Mouse (Mus musculus) forebrain, embryonic 13.5 days (tissue): ENCODE measurements around the gene Ergic1. TPM values are rescaled to one million over a fixed set of nuclear protein-coding genes. Genes with fewer than 3 reads are reported as not detected.

Source experiments
- ATAC-seq: fragments of 200-750 bp; cut with Nextera tagmentation; 2 replicates; pipeline ENCODE4 v1.8.0; 2017
- H3K27ac ChIP-seq: fragments of 300-500 bp; sonication (generic); 2 replicates; pipeline ENCODE4 v1.5.1; 2015; ENCODE audit warnings: inconsistent platforms, mild to moderate bottlenecking, moderate library complexity
- H3K27me3 ChIP-seq: fragments of 300-500 bp; sonication (generic); 2 replicates; pipeline ENCODE4 v1.6.1; 2015; ENCODE audit warnings: mild to moderate bottlenecking, inconsistent platforms
- H3K36me3 ChIP-seq: fragments of 300-500 bp; sonication (generic); 2 replicates; pipeline ENCODE4 v1.6.1; 2015; ENCODE audit warnings: mild to moderate bottlenecking, inconsistent platforms; ENCODE audit not compliant: poor library complexity, severe bottlenecking
- H3K4me1 ChIP-seq: fragments of 300-500 bp; sonication (generic); 2 replicates; pipeline ENCODE4 v1.6.1; 2015; ENCODE audit warnings: inconsistent platforms
- H3K4me2 ChIP-seq: fragments of 300-500 bp; sonication (generic); 2 replicates; pipeline ENCODE4 v1.6.1; 2015; ENCODE audit warnings: inconsistent platforms, mild to moderate bottlenecking, moderate library complexity
- H3K4me3 ChIP-seq: fragments of 300-500 bp; sonication (generic); 2 replicates; pipeline ENCODE4 v1.5.1; 2015; ENCODE audit warnings: mild to moderate bottlenecking, inconsistent platforms
- H3K9ac ChIP-seq: fragments of 300-500 bp; sonication (generic); 2 replicates; pipeline ENCODE4 v1.6.1; 2015; ENCODE audit warnings: mild to moderate bottlenecking, inconsistent platforms
- H3K9me3 ChIP-seq: fragments of 300-500 bp; sonication (generic); replicated peaks from 2 replicates; pipeline ENCODE4 v1.6.1; 2016; ENCODE audit warnings: inconsistent platforms
- WGBS: fragments of 180-500 bp; shearing (Covaris S2); methylation state at CpG from one replicate; pipeline ENCODE4 v1.1.7; 2015; 5-methylcytosine and 5-hydroxymethylcytosine counted together
- polyA plus RNA-seq: library from polyadenylated mRNA; unstranded; fragments of >200 nt; fragmentation: Nextera tagmentation; extraction: Ambion mirVana; gene quantifications from 2 replicates; pipeline ENCODE4 v1.2.1, GENCODE M21; 2015

Ergic1 gene
- polyA plus RNA-seq, 1 experiment from 2014 or later: 95.9 TPM

DNA sequence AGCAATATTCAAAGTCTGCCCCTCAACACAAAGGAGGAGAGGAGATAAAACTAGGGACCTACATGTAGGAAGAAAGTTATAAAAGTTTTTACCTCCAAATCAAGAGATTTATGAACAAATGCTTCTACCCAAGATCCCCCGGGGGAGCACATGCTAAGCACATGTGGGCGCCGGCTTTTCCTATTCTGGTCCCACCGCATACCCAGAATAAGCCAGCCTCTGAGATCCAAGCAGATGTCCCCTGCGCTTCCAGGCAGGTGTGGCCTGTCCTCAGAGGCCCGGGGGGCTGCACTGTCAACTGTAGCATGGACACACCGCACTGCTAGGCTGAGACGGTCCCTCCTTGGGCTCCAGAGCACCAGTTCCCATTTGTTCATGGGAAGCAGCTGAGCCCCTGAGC lies 82.2 kb downstream of the Ergic1 start:
- Histone ChIP-seq H3K27me3 (no peaks in the 10 kb centered on the region), H3K4me2 (no peak overlapping the region), H3K9me3 (no peaks in the 10 kb centered on the region), H3K9ac (no peak overlapping the region), H3K36me3 (peaks cover 98% of the 10 kb centered on the region), H3K4me3 (no peak overlapping the region), H3K27ac (no peak overlapping the region), H3K4me1 (peaks cover 18% of the 10 kb centered on the region)
- 97% methylated on average over 8 of the region's 8 CpGs for WGBS
- no peak for ATAC-seq

GRCm38 (mm10) chr17:26643993-26644392 lies 82.7 kb downstream of the Ergic1 start:
- 92% methylated on average over 2 of the region's 2 CpGs for WGBS
- H3K4me3 ChIP-seq: no peak overlapping the region
- peak overlapping the region; percentile 75 for H3K27ac ChIP-seq
- H3K27me3 ChIP-seq: no peaks in the 10 kb centered on the region
- no peak overlapping the region for H3K9ac ChIP-seq
- H3K36me3 ChIP-seq: peaks cover 98% of the 10 kb centered on the region
- ATAC-seq: no peak
- peaks cover 18% of the 10 kb centered on the region for H3K4me1 ChIP-seq
- no peaks in the 10 kb centered on the region for H3K9me3 ChIP-seq
- no peak overlapping the region for H3K4me2 ChIP-seq

DNA sequence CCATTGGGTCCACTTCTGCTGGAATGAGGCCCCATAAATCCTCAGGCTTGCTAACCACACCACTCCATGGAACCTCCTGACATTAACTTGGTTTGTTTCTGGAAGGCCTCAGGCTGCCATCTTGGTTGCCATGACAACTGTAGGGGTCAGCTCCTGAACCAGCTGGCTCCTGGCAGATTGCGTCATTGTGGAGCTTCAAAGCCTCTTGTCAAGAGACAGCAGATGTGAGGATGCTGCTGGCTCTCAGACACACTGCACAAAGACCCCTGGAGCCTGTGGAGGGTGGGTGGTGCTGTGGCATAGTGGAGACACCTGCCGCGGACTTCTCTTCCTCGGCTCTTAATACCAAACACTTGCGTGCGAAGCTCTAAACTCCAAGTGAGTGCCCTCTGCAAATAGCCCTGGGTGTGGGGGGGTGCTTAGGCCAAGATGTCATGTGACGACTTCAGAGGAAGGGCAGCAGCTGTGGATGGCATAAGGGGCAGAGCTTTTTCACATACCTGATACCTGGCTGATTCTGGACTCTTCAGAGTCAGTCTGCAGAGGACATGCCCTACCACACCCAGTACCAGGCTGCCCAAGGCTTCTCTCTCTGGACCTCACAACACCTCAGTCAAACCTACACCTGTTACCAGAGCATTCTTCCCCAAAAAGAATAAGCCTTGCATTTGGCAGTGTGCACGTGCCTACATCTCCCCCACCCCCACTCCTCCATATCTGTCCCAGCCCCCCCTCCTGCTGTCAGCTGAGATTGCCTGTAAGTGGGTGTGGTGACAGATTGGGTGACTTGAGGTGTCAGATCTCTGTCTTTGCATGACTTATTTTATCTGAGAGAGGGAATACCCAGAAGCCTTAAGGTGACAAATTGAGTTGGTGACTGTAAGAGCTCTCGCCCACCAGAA lies 83.5 kb downstream of the Ergic1 start:
- peak; percentile 63 for ATAC-seq
- H3K36me3 ChIP-seq: peaks cover 98% of the 10 kb centered on the region
- H3K9ac ChIP-seq: no peak overlapping the region

DNA sequence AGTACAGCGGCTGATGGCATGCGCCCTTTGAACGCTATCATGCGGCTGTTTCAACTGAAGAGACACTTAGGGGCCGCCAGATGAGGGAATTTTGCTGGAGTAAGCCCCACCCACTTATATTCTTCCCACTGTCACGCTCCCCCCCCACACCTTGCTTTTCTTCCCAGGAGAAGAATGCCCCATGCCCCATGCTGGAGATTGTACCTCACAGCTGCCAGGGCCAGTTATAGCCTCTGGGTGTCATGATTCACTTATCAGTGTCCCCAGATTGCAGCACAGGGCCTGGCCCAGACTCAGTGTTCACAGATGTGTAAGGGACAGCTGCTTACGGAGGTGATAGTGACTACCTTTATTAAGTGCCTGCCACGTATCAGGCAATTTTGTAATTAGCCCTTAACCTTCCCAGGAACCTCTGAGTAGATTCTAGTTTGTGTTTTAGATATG lies 84.1 kb downstream of the Ergic1 start:
- Histone ChIP-seq H3K27me3 (no peaks in the 10 kb centered on the region), H3K4me3 (no peak overlapping the region), H3K9ac (no peak overlapping the region), H3K36me3 (peaks cover 95% of the 10 kb centered on the region), H3K4me2 (no peak overlapping the region), H3K27ac (peak overlapping the region; percentile 75; the same call in 1 of the 2 replicates), H3K9me3 (no peaks in the 10 kb centered on the region), H3K4me1 (peaks cover 18% of the 10 kb centered on the region)
- 91% methylated on average over 8 of the region's 8 CpGs for WGBS
- ATAC-seq: no peak

More for the DNA sequence above, 83.5 kb downstream of the Ergic1 start:
- H3K4me2 ChIP-seq: peak overlapping the region; percentile 5; the same call in 1 of the 2 replicates
- H3K4me3 ChIP-seq: no peak overlapping the region
- H3K27ac ChIP-seq: peak overlapping the region; percentile 75
- peaks cover 18% of the 10 kb centered on the region for H3K4me1 ChIP-seq
- no peaks in the 10 kb centered on the region for H3K9me3 ChIP-seq
- WGBS: 49% methylated on average over 9 of the region's 9 CpGs
- no peaks in the 10 kb centered on the region for H3K27me3 ChIP-seq

DNA sequence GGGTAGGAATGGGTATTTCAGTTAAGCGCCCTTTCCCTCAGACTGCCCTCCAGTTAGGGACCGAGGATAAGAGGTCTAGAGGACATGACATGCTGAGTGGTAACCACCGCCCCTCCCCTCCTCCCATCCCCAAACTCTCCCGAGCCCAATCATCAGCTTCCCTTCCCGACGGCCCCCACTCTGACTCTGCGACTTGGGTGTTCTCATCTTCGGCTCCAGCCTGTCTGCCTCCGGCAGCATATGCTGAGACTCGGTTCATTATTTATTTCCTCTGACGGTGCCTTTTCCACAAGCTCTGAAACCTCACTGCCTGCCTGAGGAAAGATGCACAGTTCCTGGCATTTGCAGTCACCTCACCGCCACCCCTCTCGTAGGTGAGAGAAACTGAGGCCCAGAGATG lies 86.0 kb downstream of the Ergic1 start:
- no peaks in the 10 kb centered on the region for H3K27me3 ChIP-seq
- H3K4me3 ChIP-seq: no peak overlapping the region
- H3K36me3 ChIP-seq: peaks cover 88% of the 10 kb centered on the region
- no peaks in the 10 kb centered on the region for H3K9me3 ChIP-seq
- WGBS: 87% methylated on average over 12 of the region's 13 CpGs
- H3K4me1 ChIP-seq: peaks cover 18% of the 10 kb centered on the region
- H3K9ac ChIP-seq: no peak overlapping the region
- H3K4me2 ChIP-seq: no peak overlapping the region
- no peak for ATAC-seq
- H3K27ac ChIP-seq: no peak overlapping the region

GRCm38 (mm10) chr17:26649565-26649964 lies 88.3 kb downstream of the Ergic1 start:
- peaks cover 12% of the 10 kb centered on the region for H3K4me1 ChIP-seq
- no peaks in the 10 kb centered on the region for H3K27me3 ChIP-seq
- H3K4me3 ChIP-seq: no peak overlapping the region
- H3K4me2 ChIP-seq: no peak overlapping the region
- H3K9me3 ChIP-seq: no peaks in the 10 kb centered on the region
- no peak overlapping the region for H3K9ac ChIP-seq
- ATAC-seq: no peak
- H3K36me3 ChIP-seq: peaks cover 88% of the 10 kb centered on the region
- H3K27ac ChIP-seq: no peak overlapping the region
- WGBS: 88% methylated on average over 4 of the region's 4 CpGs

DNA sequence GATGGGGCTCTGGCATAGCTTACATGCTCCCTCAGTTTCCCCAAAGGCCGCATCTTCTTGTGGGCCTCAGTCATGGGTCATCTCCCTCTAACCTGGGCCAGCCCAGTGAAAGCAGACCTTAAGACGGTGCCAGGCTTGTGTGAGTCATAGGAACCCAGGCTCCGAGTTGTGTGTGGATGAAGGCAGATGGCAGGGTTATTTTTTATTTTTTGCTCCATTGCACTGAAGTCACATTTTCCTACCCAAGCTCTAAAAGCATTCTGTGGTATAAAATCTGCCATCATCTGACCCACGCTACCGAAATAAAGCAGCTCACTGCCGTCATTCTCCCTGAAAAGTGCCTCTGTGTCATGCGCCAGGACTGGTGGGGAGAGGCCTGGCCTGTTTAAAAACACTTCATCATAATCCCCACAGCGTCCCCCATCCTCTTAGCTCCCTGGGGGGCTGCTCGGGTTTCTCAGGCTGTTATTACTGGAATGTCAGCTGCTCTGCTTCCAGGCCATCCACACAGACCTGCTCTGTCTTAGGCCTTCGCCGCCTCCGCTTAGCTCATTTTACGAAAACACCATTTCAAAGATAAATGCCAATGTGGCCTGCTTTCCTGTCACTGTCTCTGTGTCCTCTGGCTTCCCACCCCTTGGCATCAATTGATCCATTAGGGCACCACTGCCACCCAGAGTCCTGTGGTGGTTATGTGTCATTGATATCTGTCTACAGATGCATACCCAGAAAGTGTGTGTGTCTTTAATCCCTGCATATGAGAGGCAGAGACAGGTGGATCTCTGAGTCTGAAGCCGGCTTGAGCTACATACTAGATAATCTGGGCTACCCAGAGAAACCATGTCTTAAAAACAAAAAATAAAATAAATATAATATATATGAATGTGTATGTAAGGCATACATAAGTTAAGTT lies 89.4 kb downstream of the Ergic1 start:
- Histone ChIP-seq H3K9me3 (no peaks in the 10 kb centered on the region), H3K27me3 (no peaks in the 10 kb centered on the region), H3K4me3 (no peak overlapping the region), H3K4me1 (0 out of 2 replicates have a peak, but pooled peaks cover under 1% of the 10 kb centered on the region), H3K27ac (no peak overlapping the region), H3K4me2 (no peak overlapping the region), H3K9ac (0 out of 2 replicates have a peak overlapping the region, but pooled peaks have one; percentile 21), H3K36me3 (peaks cover 88% of the 10 kb centered on the region)
- WGBS: 87% methylated on average over 14 of the region's 14 CpGs
- no peak for ATAC-seq

- H3K4me1 ChIP-seq: peaks cover 20% of the 10 kb centered on the region
Observed at GRCm38 (mm10) chr17:26658854-26659572, 97.7 kb downstream of the Ergic1 start.

GRCm38 (mm10) chr17:26659573-26659915 lies 98.3 kb downstream of the Ergic1 start:
- no peak for ATAC-seq
- Histone ChIP-seq H3K36me3 (peaks cover 28% of the 10 kb centered on the region), H3K9ac (no peak overlapping the region), H3K27me3 (peaks cover 4% of the 10 kb centered on the region; the same call in 1 of the 2 replicates), H3K4me1 (peaks cover 24% of the 10 kb centered on the region), H3K27ac (no peak overlapping the region), H3K4me2 (no peak overlapping the region), H3K9me3 (no peaks in the 10 kb centered on the region), H3K4me3 (no peak overlapping the region)
- 65% methylated on average over 3 of the region's 3 CpGs for WGBS

More at GRCm38 (mm10) chr17:26658854-26659572, 97.7 kb downstream of the Ergic1 start:
- ATAC-seq: no peak
- H3K4me3 ChIP-seq: no peak overlapping the region
- H3K9ac ChIP-seq: no peak overlapping the region
- H3K4me2 ChIP-seq: no peak overlapping the region
- WGBS: 37% methylated on average over 19 of the region's 21 CpGs
- H3K27me3 ChIP-seq: peaks cover 4% of the 10 kb centered on the region; the same call in 1 of the 2 replicates
- H3K27ac ChIP-seq: no peak overlapping the region
- H3K9me3 ChIP-seq: no peaks in the 10 kb centered on the region
- peaks cover 33% of the 10 kb centered on the region for H3K36me3 ChIP-seq

DNA sequence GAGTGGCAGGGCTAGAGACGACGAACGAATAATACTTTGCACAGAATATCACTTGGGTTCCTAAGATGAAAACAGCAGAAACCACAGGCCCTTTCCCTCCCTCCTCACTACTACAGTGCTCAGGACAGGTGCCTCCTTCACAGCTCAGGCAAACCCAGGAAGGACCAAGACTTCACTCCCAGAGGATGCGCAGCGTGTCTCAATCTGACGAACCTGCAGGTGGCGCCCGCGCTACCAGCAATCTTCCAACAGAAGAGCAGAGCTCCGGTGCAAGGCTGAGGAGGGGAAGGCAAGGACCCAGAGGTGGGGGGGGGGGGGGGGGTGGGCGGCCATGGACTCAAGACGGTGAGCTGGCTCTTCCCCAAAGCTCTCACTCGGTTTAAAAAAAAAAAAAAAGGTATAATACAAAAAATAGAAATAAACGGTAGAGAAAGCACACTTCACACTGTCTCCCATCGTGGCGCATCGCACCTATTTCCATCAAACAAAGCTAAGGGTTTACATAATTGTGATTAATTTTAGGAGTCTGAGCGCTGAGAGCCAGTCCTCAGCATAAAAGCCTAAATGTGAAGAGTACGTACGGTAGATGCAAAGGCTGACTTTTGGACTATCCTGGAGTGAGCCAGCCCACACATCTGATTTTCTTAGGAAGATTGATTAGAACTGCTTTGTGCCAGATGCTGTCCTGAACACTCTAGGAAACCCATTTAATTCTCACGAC lies 99.1 kb downstream of the Ergic1 start:
- Histone ChIP-seq H3K4me1 (peaks cover 24% of the 10 kb centered on the region), H3K27ac (no peak overlapping the region), H3K9me3 (no peaks in the 10 kb centered on the region), H3K9ac (no peak overlapping the region), H3K4me3 (no peak overlapping the region), H3K36me3 (peaks cover 20% of the 10 kb centered on the region), H3K4me2 (peak overlapping the region; percentile 32), H3K27me3 (peaks cover 4% of the 10 kb centered on the region; the same call in 1 of the 2 replicates)
- 29% methylated on average over 20 of the region's 21 CpGs for WGBS
- ATAC-seq: peak; percentile 66

GRCm38 (mm10) chr17:26662204-26662603 lies 100.9 kb downstream of the Ergic1 start:
- Histone ChIP-seq H3K9ac (no peak overlapping the region), H3K9me3 (no peaks in the 10 kb centered on the region), H3K4me3 (no peak overlapping the region), H3K27me3 (peaks cover 4% of the 10 kb centered on the region; the same call in 1 of the 2 replicates), H3K36me3 (peaks cover 1% of the 10 kb centered on the region), H3K4me2 (no peak overlapping the region), H3K27ac (no peak overlapping the region), H3K4me1 (peaks cover 24% of the 10 kb centered on the region)
- no peak for ATAC-seq
- WGBS: 84% methylated on average over 5 of the region's 5 CpGs
